Mouse (Mus musculus): ENCODE data around the gene Dusp1. TPM values are rescaled to one million over a fixed set of nuclear protein-coding genes. Genes with fewer than 3 reads are reported as not detected.

Gene Dusp1
- total RNA-seq, 2 experiments from 2014 or later = 58.0 to 65.6 TPM

GRCm38 (mm10) chr17:26530590-26531081 lies 31.3 kb downstream of the Dusp1 start:
- intact Hi-C loops (cut with DNase I) = no loop called here
- no peak for TF ChIP-seq CTCF (IDR thresholded peaks at IDR 0.05)
- Histone ChIP-seq H3K4me3 (no peak overlapping the region), H3K27ac (peak overlapping the region; percentile 40; the same call in 1 of the 2 replicates)
- DNase-seq (ENCODE audit: extremely low spot score in 1 of 2, low spot score in 2 of 2) = no peak

- TF ChIP-seq CTCF (IDR thresholded peaks at IDR 0.05) = no peak; the same call in 1 of the 2 replicates
- intact Hi-C loops (cut with DNase I) = no loop called here
- H3K27ac ChIP-seq = peak overlapping the region; percentile 60
- H3K4me3 ChIP-seq = no peak overlapping the region
- no peak for DNase-seq (ENCODE audit: extremely low spot score in 1 of 2, low spot score in 2 of 2)
These were observed 32.1 kb downstream of the Dusp1 start for GRCm38 (mm10) chr17:26529791-26530241.

GRCm38 (mm10) chr17:26528751-26529150 lies 33.2 kb downstream of the Dusp1 start:
- peak overlapping the region; percentile 60 for H3K27ac ChIP-seq
- no peak for TF ChIP-seq CTCF (IDR thresholded peaks at IDR 0.05)
- DNase-seq (ENCODE audit: extremely low spot score in 1 of 2, low spot score in 2 of 2) = no peak
- H3K4me3 ChIP-seq = no peak overlapping the region
- intact Hi-C loops (cut with DNase I) = no loop called here

DNA sequence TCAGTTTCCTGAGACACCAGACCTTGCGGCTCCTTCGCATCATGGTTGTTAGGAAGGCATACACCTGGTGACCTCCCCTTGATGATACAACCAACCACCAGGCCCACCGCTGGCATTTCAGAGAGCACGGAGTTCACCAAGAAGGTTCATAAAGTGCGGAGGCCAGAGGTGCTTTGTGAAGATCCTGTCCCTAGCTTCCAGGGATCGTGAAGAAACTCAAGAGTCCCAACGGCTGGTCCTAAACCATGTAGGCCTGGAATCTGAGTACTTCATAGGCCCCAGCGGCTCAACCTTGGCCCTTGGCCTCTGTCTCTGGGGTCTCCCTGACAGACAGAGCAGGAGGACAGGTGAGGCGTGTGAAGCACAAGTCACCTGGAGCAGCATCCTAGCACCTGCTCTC lies 34.6 kb downstream of the Dusp1 start:
- TF ChIP-seq CTCF (IDR thresholded peaks at IDR 0.05) = no peak
- intact Hi-C loops (cut with DNase I) = no loop called here
- H3K4me3 ChIP-seq = no peak overlapping the region
- no peak overlapping the region for H3K27ac ChIP-seq
- DNase-seq (ENCODE audit: extremely low spot score in 1 of 2, low spot score in 2 of 2) = no peak

- Histone ChIP-seq H3K4me3 (no peak overlapping the region), H3K27ac (peak overlapping the region; percentile 4)
- intact Hi-C loops (cut with DNase I) = no loop called here
- DNase-seq (ENCODE audit: extremely low spot score in 1 of 2, low spot score in 2 of 2) = peak in 1 of 2 experiments; percentile 50
- TF ChIP-seq CTCF (IDR thresholded peaks at IDR 0.05) = no peak
These were observed 36.6 kb downstream of the Dusp1 start for GRCm38 (mm10) chr17:26525316-26525715.

DNA sequence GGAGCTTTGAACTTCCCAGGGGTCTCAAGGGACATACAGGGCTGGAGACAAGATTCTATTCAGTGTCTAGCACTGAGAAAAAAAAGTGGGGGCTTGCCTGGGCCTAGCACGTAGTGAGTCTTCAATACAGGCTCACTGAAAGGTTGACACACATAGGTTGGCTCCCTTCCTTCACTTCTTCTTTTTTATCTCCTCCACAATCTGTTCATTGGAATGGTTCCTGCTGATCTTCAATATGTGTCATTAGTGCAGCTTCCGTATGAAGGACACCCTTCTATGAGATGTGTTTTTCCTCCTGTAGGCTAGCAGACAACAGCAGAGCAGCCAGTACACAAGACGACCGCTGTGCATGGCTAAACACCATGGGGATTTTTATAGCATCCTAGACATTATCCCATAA lies 37.1 kb downstream of the Dusp1 start:
- no peak overlapping the region for H3K4me3 ChIP-seq
- intact Hi-C loops (cut with DNase I) = no loop called here
- no peak for DNase-seq (ENCODE audit: extremely low spot score in 1 of 2, low spot score in 2 of 2)
- TF ChIP-seq CTCF (IDR thresholded peaks at IDR 0.05) = no peak
- peak overlapping the region; percentile 4 for H3K27ac ChIP-seq

DNA sequence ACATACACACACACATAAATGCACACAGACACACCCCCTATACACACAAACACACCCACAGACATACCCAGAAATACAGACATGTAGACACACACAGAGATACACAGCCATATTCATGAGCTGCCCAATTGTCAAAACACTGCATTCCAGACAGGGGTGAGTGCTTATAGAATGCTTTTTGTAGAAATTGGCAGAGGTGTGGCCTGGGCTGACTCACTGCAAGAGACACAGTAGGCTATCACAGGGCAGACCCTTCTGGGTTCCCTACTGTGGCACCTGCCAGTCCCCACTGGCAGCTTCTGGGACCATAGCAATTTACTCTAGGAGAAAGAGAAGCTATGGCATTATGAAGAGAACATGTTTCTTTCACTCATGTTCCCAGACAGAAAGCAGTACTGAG lies 37.6 kb downstream of the Dusp1 start:
- no peak for TF ChIP-seq CTCF (IDR thresholded peaks at IDR 0.05)
- DNase-seq (ENCODE audit: extremely low spot score in 1 of 2, low spot score in 2 of 2) = no peak
- intact Hi-C loops (cut with DNase I) = no loop called here
- H3K4me3 ChIP-seq = no peak overlapping the region
- no peak overlapping the region for H3K27ac ChIP-seq

GRCm38 (mm10) chr17:26522711-26523110 lies 39.2 kb downstream of the Dusp1 start:
- DNase-seq (ENCODE audit: extremely low spot score in 1 of 2, low spot score in 2 of 2) = no peak
- H3K4me3 ChIP-seq = no peak overlapping the region
- TF ChIP-seq CTCF (IDR thresholded peaks at IDR 0.05) = no peak
- H3K27ac ChIP-seq = no peak overlapping the region
- intact Hi-C loops (cut with DNase I) = no loop called here

GRCm38 (mm10) chr17:26518306-26518705 lies 43.6 kb downstream of the Dusp1 start:
- H3K27ac ChIP-seq = no peak overlapping the region
- intact Hi-C loops (cut with DNase I) = no loop called here
- no peak for DNase-seq (ENCODE audit: extremely low spot score in 1 of 2, low spot score in 2 of 2)
- no peak for TF ChIP-seq CTCF (IDR thresholded peaks at IDR 0.05)
- no peak overlapping the region for H3K4me3 ChIP-seq

- no peak for DNase-seq (ENCODE audit: extremely low spot score in 1 of 2, low spot score in 2 of 2)
- intact Hi-C loops (cut with DNase I) = no loop called here
- no peak for TF ChIP-seq CTCF (IDR thresholded peaks at IDR 0.05)
- Histone ChIP-seq H3K4me3 (no peak overlapping the region), H3K27ac (no peak overlapping the region)
These were observed 46.3 kb downstream of the Dusp1 start for GRCm38 (mm10) chr17:26515675-26516074.

DNA sequence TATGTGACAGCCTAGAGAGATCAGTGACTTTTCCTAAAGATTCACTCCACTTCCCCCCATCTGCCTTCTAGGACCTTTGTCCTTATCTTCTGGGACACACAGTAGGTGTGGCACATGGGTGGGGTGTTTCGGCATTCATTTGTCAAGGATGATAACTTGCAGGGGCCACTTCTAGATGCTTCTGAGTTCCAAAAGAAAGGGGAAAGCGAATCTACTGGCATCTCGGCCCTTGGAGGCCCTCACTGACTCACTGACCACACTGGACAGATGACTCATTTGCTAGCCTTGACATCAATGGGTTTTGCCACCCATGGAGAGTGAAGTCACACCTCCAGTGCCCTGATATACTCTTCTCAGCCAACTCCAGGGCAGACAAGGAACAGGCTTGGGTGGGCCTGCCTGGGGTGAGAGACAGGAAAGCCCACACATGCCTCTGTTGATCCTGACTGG lies 47.3 kb downstream of the Dusp1 start:
- TF ChIP-seq CTCF (IDR thresholded peaks at IDR 0.05) = no peak
- Histone ChIP-seq H3K4me3 (no peak overlapping the region), H3K27ac (no peak overlapping the region)
- intact Hi-C loops (cut with DNase I) = no loop called here
- DNase-seq (ENCODE audit: extremely low spot score in 1 of 2, low spot score in 2 of 2) = no peak

DNA sequence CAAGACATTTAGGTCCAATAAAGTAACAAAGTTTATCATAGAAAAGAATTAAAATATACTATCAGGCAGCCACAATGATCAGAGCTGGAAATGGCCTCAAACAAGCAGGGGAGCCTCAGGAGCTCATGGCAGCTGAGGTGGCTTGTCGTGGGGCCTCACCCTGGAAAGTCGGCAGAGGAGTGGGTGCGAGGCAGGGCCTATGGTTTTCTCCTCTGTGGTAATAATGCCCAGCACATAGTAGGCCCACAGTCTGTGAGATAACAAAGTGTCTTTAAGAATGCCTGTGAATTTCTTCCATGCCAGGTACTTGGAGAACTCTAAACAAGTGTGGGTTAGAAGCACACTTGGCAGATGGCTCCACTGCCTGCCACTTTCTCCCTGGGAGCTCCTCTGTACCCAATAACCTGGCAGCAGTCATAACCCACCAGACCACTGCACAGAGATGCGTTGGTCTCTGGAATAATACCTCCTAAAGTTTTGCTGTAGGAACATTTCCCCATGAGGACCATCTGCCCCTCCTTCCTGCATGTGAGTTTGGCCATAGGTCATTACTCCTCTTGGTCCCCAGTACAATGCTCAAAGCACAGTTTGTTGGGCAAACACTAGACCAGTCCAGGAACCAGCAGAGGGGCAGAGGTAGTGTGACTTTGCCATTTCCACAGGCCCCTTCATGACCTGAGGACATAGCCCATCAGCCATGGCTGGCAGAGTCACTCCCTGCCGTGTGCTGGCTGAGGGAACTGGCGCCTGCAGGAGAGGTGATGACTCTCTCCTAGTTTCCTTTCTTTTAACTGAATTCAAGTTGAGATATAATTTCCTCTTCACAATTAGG lies 48.3 kb downstream of the Dusp1 start:
- intact Hi-C loops (cut with DNase I) = no loop called here
- Histone ChIP-seq H3K4me3 (no peak overlapping the region), H3K27ac (no peak overlapping the region)
- TF ChIP-seq CTCF (IDR thresholded peaks at IDR 0.05) = no peak
- no peak for DNase-seq (ENCODE audit: extremely low spot score in 1 of 2, low spot score in 2 of 2)

DNA sequence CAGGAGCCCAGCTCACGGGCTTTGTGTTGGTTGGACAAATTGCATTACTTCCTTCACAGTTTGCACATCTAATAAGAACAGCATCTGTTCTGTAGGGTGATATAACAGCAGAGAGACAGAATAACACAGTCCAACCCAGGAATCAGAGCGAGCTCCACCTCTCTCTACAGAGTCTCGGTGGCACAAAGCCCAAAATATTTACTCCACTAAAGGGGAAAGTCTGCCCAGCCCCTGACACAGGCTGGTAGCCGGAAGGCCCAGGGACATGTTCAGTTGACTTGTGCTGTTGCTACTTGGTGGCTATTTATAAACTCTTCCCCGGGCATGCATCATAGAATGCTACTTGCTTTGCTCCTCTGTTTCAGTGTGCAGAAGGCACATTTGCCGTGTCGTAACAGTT lies 49.0 kb downstream of the Dusp1 start:
- intact Hi-C loops (cut with DNase I) = no loop called here
- no peak overlapping the region; the same call in 1 of the 2 replicates for H3K27ac ChIP-seq
- no peak for TF ChIP-seq CTCF (IDR thresholded peaks at IDR 0.05)
- no peak overlapping the region for H3K4me3 ChIP-seq
- no peak for DNase-seq (ENCODE audit: extremely low spot score in 1 of 2, low spot score in 2 of 2)
